Comparison of ENCODE assay signal across 8 mouse cellular contexts in genomic region chr16:18047660-18048059, GRCm38 (mm10). TPM values are rescaled to one million over a fixed set of nuclear protein-coding genes. Genes with fewer than 3 reads are reported as not detected.
A peak's percentile ranks its signal among the peaks of the same experiment; 100 is the strongest.
DNase-seq lines count a peak whose midpoint lies in the region; ATAC-seq lines count a peak whose summit lies in the region.

No protein-coding gene starts in this region.

- intact Hi-C loops in left cerebral cortex, postnatal 4 days (cut with DNase I), result loop anchor here (5.0 kb wide), 1 partner anchor 125 kb away; no protein-coding TSS in a partner anchor

- peak; percentile 27 for DNase-seq in layer of hippocampus, adult 9-11 months
- no peak for DNase-seq in layer of hippocampus, adult 9-10 months (ENCODE audit: low spot score)
- DNase-seq in ES-CJ7 (ENCODE audit: low read depth, low spot score), result peak; percentile 72
- peak; percentile 67 for DNase-seq in cerebellum, adult 9-10 months
- peak; percentile 31 for DNase-seq in left cerebral cortex, postnatal 4 days
- DNase-seq in neural tube, embryonic 10.5 days (ENCODE audit: extremely low spot score, low spot score), result peak; percentile 43
- DNase-seq in urinary bladder, postnatal 4 days (ENCODE audit: low spot score in 2 of 2), result no peak

- ATAC-seq in hematopoietic stem cell, adult 5-6 weeks (replicated peaks in 1 of 2; ENCODE audit: insufficient read depth in 1 of 2, low FRiP score in 2 of 2, low TSS enrichment in 1 of 2, low read depth in 1 of 2, poor library complexity in 2 of 2, severe bottlenecking in 2 of 2), result peak; percentile 63 to 68; a peak in 3 of 4 replicates

RNA-seq across cellular contexts. Expression of gene Dgcr6, which starts 5.0 kb away (rescaled TPM):
- total RNA-seq in hematopoietic stem cell, adult 5-6 weeks (2017), result 19.6 and 29.7 TPM in 2 replicates
- 10 to 100 TPM; 80.9 to 85.8 TPM for total RNA-seq in left cerebral cortex, postnatal 4 days (2021)

RNA-seq across cellular contexts. Expression of gene Prodh, which starts 42.3 kb away (rescaled TPM):
- 41.1 and 67.9 TPM in 2 replicates for total RNA-seq in hematopoietic stem cell, adult 5-6 weeks (2017)
- total RNA-seq in left cerebral cortex, postnatal 4 days (2021), result 1 to 10 TPM; 4.8 to 6.4 TPM

Comparison
In these comparisons a context has a peak if more than half of its experiments do, and no peak if none do; other contexts are left out.
1. DNase-seq: peak in layer of hippocampus, adult 9-11 months (single experiment), ES-CJ7 (single experiment), cerebellum, adult 9-10 months (single experiment), left cerebral cortex, postnatal 4 days (single experiment) and neural tube, embryonic 10.5 days (single experiment); none in layer of hippocampus, adult 9-10 months (single experiment) and urinary bladder, postnatal 4 days (0 of 2).